Mouse (Mus musculus) G1E (cell line): ENCODE measurements around the gene Stx4a.

Experiments used
- CTCF ChIP-seq: IDR thresholded peaks from 2 replicates; pipeline ENCODE4 v1.5.1; 2012; ENCODE audit warnings: low read depth, low read length, inconsistent platforms, mixed read lengths
- GATA2 ChIP-seq: IDR thresholded peaks from 2 replicates; pipeline ENCODE4 v1.6.1; 2012; ENCODE audit warnings: low read depth, low read length, inconsistent platforms, borderline replicate concordance
- TAL1 ChIP-seq: conservative IDR thresholded peaks from 2 replicates; pipeline ENCODE4 v1.6.1; 2012; ENCODE audit warnings: low read depth, low read length, inconsistent platforms, mixed read lengths

DNA sequence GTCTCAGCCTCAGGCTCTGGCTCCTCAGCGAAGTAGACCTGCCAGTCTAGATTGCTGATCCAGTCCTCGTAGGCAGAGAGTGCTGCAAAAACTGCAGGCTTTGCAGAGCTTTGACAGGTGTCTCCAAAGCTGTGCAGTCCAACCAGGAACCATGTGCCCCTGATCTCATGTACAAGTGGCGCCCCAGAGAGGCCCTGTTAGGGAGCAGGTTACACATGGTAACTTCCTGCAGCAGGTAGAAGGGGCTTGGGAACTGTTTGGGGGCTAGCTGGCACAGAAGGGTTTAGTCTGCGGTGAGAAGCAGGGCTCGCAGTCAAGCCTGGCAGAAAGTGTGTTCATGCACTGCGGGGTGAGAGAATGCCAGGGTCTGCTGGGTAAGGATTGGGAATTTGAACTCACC is 62.5 kb downstream of the Stx4a start:
- TF ChIP-seq TAL1 (no peak), CTCF (no peak), GATA2 (no peak)
